Mouse (Mus musculus): Measurements from ENCODE around the gene Pwwp2b.
A peak's percentile ranks its signal among the peaks of the same experiment; 100 is the strongest.

DNA sequence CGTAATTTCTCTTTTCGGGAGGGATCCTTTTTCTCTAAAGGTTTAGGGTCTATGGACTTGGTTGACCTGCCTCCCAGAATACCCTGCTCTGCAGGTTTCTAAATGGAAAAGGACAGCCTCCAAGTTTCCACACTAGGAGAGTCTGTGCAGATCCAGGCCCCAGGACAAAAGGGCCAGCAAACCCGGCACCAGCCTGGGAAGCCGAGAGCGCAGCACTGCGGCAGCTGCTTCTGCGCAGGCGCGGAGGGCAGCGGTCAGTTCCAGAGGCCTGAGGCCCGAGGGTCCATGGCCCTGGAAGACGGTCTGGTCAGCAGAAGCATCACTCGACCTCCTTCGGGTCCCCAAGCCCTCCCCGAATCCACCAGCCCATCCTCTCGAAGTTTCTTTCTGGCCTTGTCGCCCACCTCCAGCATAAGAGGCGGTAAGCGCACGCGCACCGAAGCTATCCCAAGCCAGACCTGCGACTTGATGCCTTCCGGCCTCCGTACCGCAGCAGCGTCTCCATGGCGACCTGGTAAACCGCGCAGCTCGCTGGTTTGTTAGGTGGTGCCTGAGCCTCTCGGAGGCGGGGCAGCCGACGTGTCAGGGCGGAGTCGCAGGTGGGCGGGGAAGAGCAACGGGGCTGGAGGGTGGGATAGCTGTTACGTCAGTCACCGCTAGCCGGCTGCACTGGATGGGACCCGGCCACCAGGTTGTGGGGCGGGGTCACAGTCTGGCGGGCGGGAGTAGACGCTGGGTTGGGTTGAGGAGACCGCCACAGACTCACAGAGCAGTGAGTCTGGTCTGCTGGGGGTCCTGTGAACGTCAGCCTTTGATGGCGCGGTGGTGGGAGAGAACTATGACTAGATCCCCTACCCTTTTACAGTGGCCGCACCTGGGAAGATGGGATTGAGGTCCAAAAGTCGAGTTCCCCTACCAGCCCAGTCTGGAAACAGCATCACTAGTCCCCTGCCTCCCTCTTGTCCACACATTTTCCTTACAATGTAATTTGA is 35.2 kb upstream of the Pwwp2b start, which contains the start of the genes Lrrc27 and Stk32c:
- TF ChIP-seq TAL1 (IDR thresholded peaks at IDR 0.05; ENCODE audit: low read length) (no peak), USF1 (IDR thresholded peaks at IDR 0.05; ENCODE audit: low read depth, low read length) (0 out of 2 replicates have a peak, but pooled peaks have one; percentile 13), CTCF (IDR thresholded peaks at IDR 0.05 in 2 of 3, conservative IDR thresholded peaks at IDR 0.05 in 1 of 3; ENCODE audit: control insufficient read depth in 1 of 3, insufficient read depth in 1 of 3, low read depth in 2 of 3, low read length in 3 of 3, poor library complexity in 1 of 3, severe bottlenecking in 1 of 3) (no peak), MXI1 (IDR thresholded peaks at IDR 0.05; ENCODE audit: low read depth, low read length) (peak; percentile 89), GABPA (IDR thresholded peaks at IDR 0.05; ENCODE audit: low read depth, low read length) (no peak), EP300 (IDR thresholded peaks at IDR 0.05; ENCODE audit: low read depth in 1 of 2, low read length in 2 of 2) (no peak), JUND (IDR thresholded peaks at IDR 0.05; ENCODE audit: low read depth, low read length) (no peak), POLR2A (IDR thresholded peaks at IDR 0.05; ENCODE audit: control insufficient read depth in 1 of 2, insufficient read depth in 1 of 2, low read depth in 1 of 2, low read length in 2 of 2, poor library complexity in 1 of 2) (peak; percentile 58 to 82), ZKSCAN1 (IDR thresholded peaks at IDR 0.05; ENCODE audit: low read depth, low read length) (no peak), CHD1 (IDR thresholded peaks at IDR 0.05; ENCODE audit: low read depth, low read length) (no peak), ZNF384 (IDR thresholded peaks at IDR 0.05; ENCODE audit: low read depth, low read length) (no peak), POLR2AphosphoS2 (IDR thresholded peaks at IDR 0.05; ENCODE audit: low read length) (peak; percentile 74; the same call in 1 of the 2 replicates), MAFK (IDR thresholded peaks at IDR 0.05; ENCODE audit: borderline replicate concordance, low read depth, low read length) (no peak), SMC3 (IDR thresholded peaks at IDR 0.05; ENCODE audit: low read depth, low read length) (no peak)

Data from MEL (cell line).